Mouse (Mus musculus) CH12.LX (cell line): ENCODE measurements around the gene Tnnc1. TPM values are rescaled to one million over a fixed set of nuclear protein-coding genes. Genes with fewer than 3 reads are reported as not detected.

ENCODE experiments used
- DNase-seq: peaks from one replicate; pipeline ENCODE4 v3.0.0-alpha.2; 2013; ENCODE audit errors: extremely low read depth
- H3K27ac ChIP-seq: 2 replicates; pipeline ENCODE4 v1.5.1; 2012; ENCODE audit warnings: low read depth, mild to moderate bottlenecking, control low read depth, moderate library complexity; ENCODE audit not compliant: insufficient read depth
- H3K27me3 ChIP-seq: replicated peaks from 2 replicates; pipeline ENCODE3; 2012; ENCODE audit warnings: inconsistent platforms
- H3K36me3 ChIP-seq, 2 experiments: replicated peaks in 1 of 2; 2 replicates each; pipeline versions ENCODE3 to v1.6.1; 2012; ENCODE audit warnings: inconsistent platforms in 1 of 2, low read length in 1 of 2, mild to moderate bottlenecking in 1 of 2, mixed read lengths in 1 of 2, moderate library complexity in 1 of 2; ENCODE audit not compliant: control insufficient read depth in 1 of 2, insufficient read depth in 1 of 2
- H3K4me1 ChIP-seq, 2 experiments: 2 replicates each; pipeline ENCODE4 v1.6.1; 2012; ENCODE audit warnings: inconsistent platforms in 1 of 2, moderate library complexity in 1 of 2; ENCODE audit not compliant: insufficient read depth in 2 of 2, control insufficient read depth in 1 of 2
- H3K4me2 ChIP-seq: 2 replicates; pipeline ENCODE4 v1.6.1; 2012; ENCODE audit warnings: low read depth, mild to moderate bottlenecking, control low read depth; ENCODE audit not compliant: poor library complexity, insufficient read depth, severe bottlenecking
- H3K4me3 ChIP-seq, 3 experiments: fragments of 150-350 bp in 1 of 3; sonication (generic) in 1 of 3; replicated peaks in 1 of 3; 2 replicates each; pipeline versions ENCODE3 to v1.5.1; 2011 to 2012; ENCODE audit warnings: low read depth in 2 of 3, low read length in 2 of 3, mild to moderate bottlenecking in 2 of 3, moderate library complexity in 2 of 3, control low read depth in 1 of 3, improper control_type of control experiment in 1 of 3, inconsistent platforms in 1 of 3, mixed read lengths in 1 of 3; ENCODE audit not compliant: poor library complexity in 1 of 3
- H3K79me2 ChIP-seq: replicated peaks from 2 replicates; pipeline ENCODE4 v1.6.1; 2012; ENCODE audit warnings: mild to moderate bottlenecking, moderate library complexity; ENCODE audit not compliant: control insufficient read depth, poor library complexity, insufficient read depth, severe bottlenecking; ENCODE audit errors: extremely low read depth
- H3K9ac ChIP-seq: 2 replicates; pipeline ENCODE4 v1.6.1; 2012; ENCODE audit warnings: low read depth, mild to moderate bottlenecking, control low read depth, moderate library complexity; ENCODE audit not compliant: insufficient read depth
- H3K9me3 ChIP-seq: replicated peaks from 2 replicates; pipeline ENCODE3; 2012; ENCODE audit warnings: low read length, inconsistent platforms, mixed read lengths
- CHD1 ChIP-seq: IDR thresholded peaks from 2 replicates; pipeline ENCODE4 v1.6.1; 2012; ENCODE audit warnings: low read depth, low read length, improper control_type of control experiment, inconsistent platforms
- CTCF ChIP-seq, 2 experiments: IDR thresholded peaks in 1 of 2; conservative IDR thresholded peaks in 1 of 2; 2 replicates each; pipeline ENCODE4 v1.5.1; 2011 to 2012; ENCODE audit warnings: low read depth in 2 of 2, low read length in 2 of 2, improper control_type of control experiment in 1 of 2, inconsistent platforms in 1 of 2, mild to moderate bottlenecking in 1 of 2, moderate library complexity in 1 of 2
- E2F4 ChIP-seq: IDR thresholded peaks from 2 replicates; pipeline ENCODE4 v1.6.1; 2011; ENCODE audit warnings: low read depth, low read length, improper control_type of control experiment; ENCODE audit not compliant: insufficient replicate concordance
- ELF1 ChIP-seq: IDR thresholded peaks from 2 replicates; pipeline ENCODE4 v1.6.1; 2014; ENCODE audit warnings: low read depth, mild to moderate bottlenecking, inconsistent platforms, low read length, improper control_type of control experiment
- EP300 ChIP-seq: IDR thresholded peaks from 2 replicates; pipeline ENCODE4 v1.6.1; 2011; ENCODE audit warnings: low read length, improper control_type of control experiment
- ETS1 ChIP-seq: conservative IDR thresholded peaks from 2 replicates; pipeline ENCODE4 v1.6.1; 2012; ENCODE audit warnings: low read depth, mild to moderate bottlenecking, inconsistent platforms, low read length, improper control_type of control experiment, moderate library complexity
- GABPA ChIP-seq: IDR thresholded peaks from 2 replicates; pipeline ENCODE4 v1.6.1; 2012; ENCODE audit warnings: low read depth, low read length, improper control_type of control experiment, inconsistent platforms; ENCODE audit not compliant: insufficient replicate concordance
- JUND ChIP-seq: conservative IDR thresholded peaks from 2 replicates; pipeline ENCODE4 v1.6.1; 2011; ENCODE audit warnings: low read depth, low read length, improper control_type of control experiment
- MAX ChIP-seq: IDR thresholded peaks from 2 replicates; pipeline ENCODE4 v1.6.1; 2011; ENCODE audit warnings: low read length, improper control_type of control experiment
- MEF2A ChIP-seq: IDR thresholded peaks from 2 replicates; pipeline ENCODE4 v1.6.1; 2014; ENCODE audit warnings: low read depth, mild to moderate bottlenecking, inconsistent platforms, low read length, improper control_type of control experiment, borderline replicate concordance
- MYC ChIP-seq: IDR thresholded peaks from 2 replicates; pipeline ENCODE4 v1.6.1; 2011; ENCODE audit warnings: low read depth, mild to moderate bottlenecking, improper control_type of control experiment, low read length
- NELFE ChIP-seq: IDR thresholded peaks from 2 replicates; pipeline ENCODE4 v1.6.1; 2011; ENCODE audit warnings: low read depth, low read length, improper control_type of control experiment
- POLR2AphosphoS2 ChIP-seq: IDR thresholded peaks from 2 replicates; pipeline ENCODE4 v1.6.1; 2011; ENCODE audit warnings: low read depth, low read length, improper control_type of control experiment
- RAD21 ChIP-seq: IDR thresholded peaks from 2 replicates; pipeline ENCODE4 v1.6.1; 2011; ENCODE audit warnings: low read depth, mild to moderate bottlenecking, low read length, improper control_type of control experiment, moderate library complexity
- SIN3A ChIP-seq: IDR thresholded peaks from 2 replicates; pipeline ENCODE4 v1.6.1; 2012; ENCODE audit warnings: low read length, improper control_type of control experiment, inconsistent platforms
- SMC3 ChIP-seq: IDR thresholded peaks from 2 replicates; pipeline ENCODE4 v1.6.1; 2011; ENCODE audit warnings: low read depth, low read length, improper control_type of control experiment
- UBTF ChIP-seq: IDR thresholded peaks from 2 replicates; pipeline ENCODE4 v1.6.1; 2012; ENCODE audit warnings: low read depth, mild to moderate bottlenecking, inconsistent platforms, low read length, improper control_type of control experiment, moderate library complexity
- ZKSCAN1 ChIP-seq: IDR thresholded peaks from 2 replicates; pipeline ENCODE4 v1.6.1; 2012; ENCODE audit warnings: low read depth, inconsistent platforms, low read length, improper control_type of control experiment, borderline replicate concordance
- ZMIZ1 ChIP-seq: IDR thresholded peaks from 2 replicates; pipeline ENCODE4 v1.6.1; 2012; ENCODE audit warnings: low read depth, mild to moderate bottlenecking, inconsistent platforms, low read length, improper control_type of control experiment
- ZNF384 ChIP-seq: IDR thresholded peaks from 2 replicates; pipeline ENCODE4 v1.6.1; 2012; ENCODE audit warnings: low read depth, low read length, improper control_type of control experiment, inconsistent platforms
- dilution Hi-C: fragments of 300-500 bp; cut with MboI; formaldehyde crosslinking; loops from 2 replicates; pipeline ENCODE4 v1.14.3; 2020; ENCODE audit warnings: low sequenced_read_pairs; ENCODE audit not compliant: extremely low pct_unique_long_range_greater_than_20kb, extremely low pct_ligation_motif_present
- in situ Hi-C: fragments of 300-500 bp; cut with MboI; formaldehyde crosslinking; loops from 3 replicates; pipeline ENCODE4 v1.14.3; 2019; ENCODE audit warnings: low sequenced_read_pairs, low pct_ligation_motif_present, low pct_unique_long_range_greater_than_20kb, mixed read lengths
- polyA plus RNA-seq: library from polyadenylated mRNA; unstranded; fragments of >175 nt; gene quantifications from 2 replicates; pipeline ENCODE4 v1.2.1, GENCODE M21; 2012; ENCODE audit warnings: low read depth; ENCODE audit not compliant: insufficient read length
- total RNA-seq, 2 experiments: library from RNA; depleted of rRNA; stranded (reverse); fragments of 300-350 nt in 1 of 2; fragments of >200 nt in 1 of 2; gene quantifications; 2 replicates each; pipeline ENCODE4 v1.2.3; 2012 to 2014

Tnnc1 gene
- total and polyA plus RNA-seq, 3 experiments = 0.25 to 0.66 (median 0.63) TPM

- TF ChIP-seq GABPA (no peak), MAX (no peak), ETS1 (no peak), ZNF384 (no peak), SIN3A (no peak), CHD1 (no peak), ZKSCAN1 (no peak), EP300 (no peak), ZMIZ1 (no peak), ELF1 (no peak), JUND (no peak), UBTF (no peak), E2F4 (no peak), MEF2A (no peak), NELFE (no peak), CTCF (conservative IDR thresholded peaks at IDR 0.05 in 1 of 2, IDR thresholded peaks at IDR 0.05 in 1 of 2; ENCODE audit: low read depth in 2 of 2, low read length in 2 of 2) (peak; percentile 62 to 68; a peak in 3 of 4 replicates), RAD21 (peak; percentile 57), SMC3 (peak; percentile 31), POLR2AphosphoS2 (no peak), MYC (no peak)
- H3K27me3 ChIP-seq = no peaks in the 10 kb centered on the region
- H3K27ac ChIP-seq = no peak overlapping the region
- H3K4me3 ChIP-seq = no peak overlapping the region
- peaks cover 4 to 27% of the 10 kb centered on the region in 2 experiments; a peak in 3 of 4 replicates for H3K4me1 ChIP-seq
- H3K9me3 ChIP-seq = no peaks in the 10 kb centered on the region
- peaks cover 14% of the 10 kb centered on the region for H3K79me2 ChIP-seq
- DNase-seq = peak; percentile 46
- peaks cover 48 to 90% of the 10 kb centered on the region in 2 experiments for H3K36me3 ChIP-seq
- H3K9ac ChIP-seq = no peak overlapping the region
- dilution Hi-C loops = no loop called here
- in situ Hi-C loops = no loop called here
- H3K4me2 ChIP-seq = no peak overlapping the region
These were observed 12.1 kb upstream of the Tnnc1 start for GRCm38 (mm10) chr14:31195968-31196367.
